Mouse (Mus musculus) retina, adult 2 months (tissue): Measurements from ENCODE around the gene Ksr1.

Source experiments
- DNase-seq: peaks from one replicate; pipeline ENCODE4 v3.0.0-alpha.2; 2012; ENCODE audit warnings: low read depth, low spot score

Gene Ksr1

DNA sequence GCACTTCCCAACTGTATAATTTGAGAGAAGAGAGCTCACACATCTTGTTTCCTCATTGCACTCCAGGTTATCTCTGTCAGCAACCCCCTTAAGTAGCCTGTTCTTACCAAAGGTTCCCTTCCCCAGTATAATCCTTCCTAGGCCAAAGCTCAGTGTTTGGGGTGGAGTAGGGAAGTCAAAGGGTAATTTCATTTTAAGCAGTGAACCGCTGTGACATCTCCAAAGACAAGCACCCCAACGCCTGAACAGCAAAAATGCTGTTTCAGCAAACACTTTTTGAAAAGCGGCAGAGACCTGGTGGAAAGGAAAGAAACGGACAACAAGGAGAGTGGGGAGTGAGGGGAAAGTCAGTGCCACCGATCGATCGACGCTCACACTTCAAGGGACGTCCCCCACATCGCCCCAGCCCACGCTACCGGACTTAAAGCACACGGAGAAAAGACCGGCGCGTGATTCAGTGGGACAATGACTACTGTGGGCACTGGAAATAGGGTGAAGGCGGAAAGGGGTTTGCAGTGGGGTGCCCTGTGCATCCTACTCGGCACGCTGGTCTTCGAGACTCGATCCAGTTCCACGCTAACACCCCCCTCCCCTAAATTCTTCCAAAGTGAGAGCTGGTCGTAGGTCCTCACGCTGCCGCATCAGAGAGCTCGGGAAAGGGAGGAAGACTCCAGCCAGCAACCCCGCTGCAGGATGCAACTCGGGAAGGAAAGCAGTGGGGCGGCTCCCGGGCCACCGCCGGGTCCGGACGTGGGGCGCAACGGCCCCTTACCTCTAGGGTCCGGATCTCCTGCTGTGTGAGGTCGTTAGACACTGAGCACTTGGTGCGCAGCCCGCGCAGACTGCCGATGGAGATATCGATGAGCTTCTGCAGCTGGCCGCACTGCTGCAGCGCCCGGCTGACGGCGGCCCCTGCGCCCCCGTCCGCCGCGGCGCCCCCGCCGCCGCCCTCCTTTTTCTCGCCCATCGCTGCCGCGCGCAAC is 633 bp downstream of the Ksr1 start:
- no peak for DNase-seq

- DNase-seq = no peak
Measured at GRCm38 (mm10) chr11:79144741-79145140, 1.5 kb downstream of the Ksr1 start.

- no peak for DNase-seq
Measured at GRCm38 (mm10) chr11:79144043-79144591, 2.1 kb downstream of the Ksr1 start.

DNA sequence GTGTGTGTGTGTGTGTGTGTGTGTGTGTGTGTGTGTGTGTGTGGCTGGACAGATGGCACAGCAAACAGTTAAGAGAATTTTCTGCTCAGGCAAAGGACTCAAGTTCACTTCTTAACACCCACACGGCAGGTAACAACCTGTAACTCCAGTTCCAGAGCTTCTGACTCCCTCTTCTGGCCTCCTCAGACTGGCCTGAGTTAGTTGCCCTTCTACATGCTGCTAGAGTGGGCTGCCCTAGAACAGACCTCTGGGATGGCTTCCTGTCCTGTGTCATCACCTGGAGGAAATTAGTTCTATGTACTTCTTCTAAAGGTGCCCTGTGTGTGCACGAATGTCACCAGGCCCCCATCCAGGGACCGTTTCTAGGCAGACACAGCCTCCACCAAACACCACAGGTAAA is 2.9 kb downstream of the Ksr1 start:
- DNase-seq = no peak

DNA sequence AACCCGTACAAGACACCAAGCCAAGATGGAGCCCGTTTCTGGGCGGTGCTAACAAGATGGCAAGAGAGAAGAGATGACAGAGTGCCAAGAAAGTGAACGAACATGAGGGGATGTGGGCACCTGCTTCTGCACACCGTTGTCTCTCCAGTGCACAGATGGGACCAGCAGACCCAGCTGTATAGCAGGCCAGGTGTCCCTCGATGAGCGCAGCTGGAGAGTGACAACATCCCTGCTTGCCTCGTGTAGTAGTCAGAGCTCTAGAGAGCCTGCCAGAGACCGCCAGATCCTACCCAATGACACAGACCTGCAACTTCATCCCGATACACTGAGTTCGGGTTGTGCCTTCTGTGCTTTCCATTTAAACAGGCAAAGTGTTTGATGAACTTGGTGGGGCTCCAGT is 3.8 kb downstream of the Ksr1 start:
- no peak for DNase-seq

DNA sequence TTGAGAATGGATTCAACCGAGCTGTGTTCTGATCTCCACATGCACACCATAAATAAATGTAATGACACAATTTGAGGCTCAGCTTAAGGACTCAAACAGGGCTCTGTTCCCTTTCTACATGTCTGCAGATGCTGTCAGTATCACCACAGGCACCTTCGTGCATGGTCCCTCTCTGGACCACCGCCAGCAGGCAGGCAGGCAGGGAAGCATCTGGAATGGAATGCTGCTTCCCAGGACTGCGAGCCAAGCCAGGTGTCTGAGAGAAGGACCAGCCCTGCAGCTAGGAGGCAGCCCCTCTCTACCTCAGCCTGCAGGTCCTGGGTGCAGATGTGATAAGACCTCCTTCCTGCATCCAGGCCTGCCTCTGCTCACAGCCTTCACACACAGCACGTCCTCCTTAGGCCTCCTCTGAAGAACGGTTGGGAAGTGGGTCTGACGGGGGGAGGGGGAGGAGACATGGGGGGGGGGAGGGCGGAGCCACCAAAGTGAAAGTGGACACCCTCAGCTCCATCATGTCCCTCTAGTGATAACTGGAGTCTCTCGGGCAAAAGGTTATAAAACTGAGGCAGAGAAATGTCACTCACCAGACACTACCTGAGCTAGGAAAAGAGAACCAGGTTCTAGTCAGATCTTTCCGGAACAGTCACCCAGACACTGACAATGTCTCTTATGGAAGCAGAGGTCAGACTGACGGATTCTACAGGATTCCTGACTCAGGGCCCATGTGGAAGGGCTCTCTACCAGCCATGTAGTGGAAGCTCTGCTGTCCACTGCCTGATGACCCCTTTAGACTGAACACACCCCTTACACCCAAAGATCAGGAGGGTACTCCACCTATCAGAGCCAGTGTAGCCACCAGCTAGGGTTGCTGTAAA is 4.7 kb downstream of the Ksr1 start:
- no peak for DNase-seq

DNA sequence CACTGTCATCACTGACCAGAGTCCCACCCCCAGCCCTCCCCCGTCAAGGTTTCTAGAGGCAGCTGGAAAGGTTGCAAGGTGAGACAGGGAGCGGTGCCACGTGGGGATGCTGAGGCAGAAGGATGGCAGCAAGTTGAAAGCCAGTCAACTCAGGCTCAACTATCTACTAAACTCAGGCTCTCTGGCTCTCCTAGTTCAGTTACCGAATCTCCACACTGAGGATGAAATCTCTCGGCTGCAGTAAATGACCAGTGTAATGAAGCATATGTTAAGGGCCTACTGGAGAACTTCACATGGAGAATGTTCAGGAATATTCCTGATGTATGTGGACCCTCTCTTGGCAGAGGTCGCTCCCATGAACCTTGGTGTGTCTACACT is 5.7 kb downstream of the Ksr1 start:
- no peak for DNase-seq

GRCm38 (mm10) chr11:79139878-79140510 is 6.2 kb downstream of the Ksr1 start:
- no peak for DNase-seq

- DNase-seq = no peak
Measured at GRCm38 (mm10) chr11:79138621-79139020, 7.6 kb downstream of the Ksr1 start.

DNA sequence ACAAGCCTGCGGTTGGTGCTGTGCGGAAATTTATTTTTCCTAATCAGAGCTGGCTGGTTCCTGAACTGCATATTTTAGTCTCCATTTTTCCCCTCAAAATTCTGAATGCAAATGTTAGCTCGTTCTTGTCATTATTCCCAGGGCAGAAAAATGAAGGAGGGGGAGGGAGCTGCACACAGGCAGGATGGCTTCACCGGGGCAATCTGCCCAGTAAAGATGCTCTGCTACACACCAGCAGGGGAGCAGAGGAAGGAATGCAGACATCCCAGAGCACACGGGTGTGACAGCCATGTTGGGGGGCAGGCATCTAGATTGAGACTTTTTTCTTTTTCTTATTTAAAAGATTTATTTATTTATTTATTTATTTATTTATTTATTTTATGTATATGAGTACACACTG is 9.0 kb downstream of the Ksr1 start:
- no peak for DNase-seq

GRCm38 (mm10) chr11:79135685-79136360 is 10.4 kb downstream of the Ksr1 start:
- no peak for DNase-seq

DNA sequence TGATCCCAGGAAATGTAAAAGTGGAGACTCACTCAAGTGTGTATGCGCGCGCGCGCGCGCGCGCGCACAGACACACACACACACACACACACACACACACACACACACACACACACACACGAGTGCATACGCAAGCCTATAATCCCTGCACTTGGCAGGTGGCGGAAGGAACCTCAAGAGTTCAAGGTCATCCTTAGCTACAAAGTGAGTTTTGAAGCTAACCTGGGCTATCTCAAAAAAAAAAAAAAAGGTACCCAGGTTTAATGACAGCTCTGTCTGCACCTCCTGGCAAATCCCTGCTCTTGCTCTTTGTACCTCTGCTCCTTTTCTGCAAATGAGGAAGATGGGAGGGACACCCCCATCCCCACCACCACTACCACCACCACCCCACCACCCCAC is 11.1 kb downstream of the Ksr1 start:
- no peak for DNase-seq

DNA sequence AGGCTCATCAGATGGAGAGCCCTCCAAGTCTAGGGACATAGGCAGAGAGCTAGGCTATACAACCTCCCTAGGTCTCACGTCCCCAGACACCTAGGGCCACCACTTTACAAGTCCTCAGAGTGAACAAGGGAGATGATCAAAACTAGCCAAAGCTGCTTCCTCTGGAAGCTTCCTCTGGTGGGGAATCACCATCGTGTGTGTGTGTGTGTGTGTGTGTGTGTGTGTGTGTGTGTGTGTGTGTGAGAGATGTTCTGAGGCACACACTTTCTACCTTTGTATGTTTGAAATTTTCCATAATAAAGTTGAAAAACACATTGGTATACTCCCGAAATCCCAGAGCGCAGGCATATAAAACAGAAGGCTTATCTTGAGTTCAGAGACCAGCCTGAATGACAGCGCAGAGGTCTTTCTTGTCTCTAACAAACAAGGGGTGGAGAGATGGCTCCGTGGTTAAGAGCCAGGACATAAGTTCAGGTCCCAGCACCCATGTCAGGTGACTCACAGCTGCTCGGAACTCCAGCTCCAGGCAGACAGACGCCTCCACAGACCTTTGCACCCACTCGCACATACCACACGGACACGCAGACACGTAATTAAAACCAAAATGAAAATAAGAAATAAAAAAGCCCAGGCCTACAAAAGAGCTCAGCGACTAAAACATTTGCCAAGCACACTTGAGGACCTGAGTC is 11.6 kb downstream of the Ksr1 start:
- no peak for DNase-seq

DNA sequence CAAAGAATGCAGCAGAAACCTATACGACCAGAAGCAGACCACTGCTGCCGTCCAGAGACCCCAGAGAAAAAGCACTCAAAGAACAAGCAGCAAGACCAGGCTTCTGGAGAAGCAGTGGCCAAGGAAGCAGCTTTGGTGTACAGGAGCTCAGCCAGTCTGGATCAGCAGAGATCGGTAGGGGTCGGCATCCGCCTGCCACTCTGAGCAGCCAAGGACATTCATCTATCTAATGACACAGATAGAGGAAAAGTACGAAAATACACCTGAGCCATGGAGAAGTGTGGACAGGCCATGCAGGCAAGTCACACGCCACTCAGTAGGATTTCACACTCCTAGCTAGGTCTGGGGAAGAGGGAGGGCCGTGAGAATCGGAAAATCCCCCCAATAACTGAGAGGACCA is 12.2 kb downstream of the Ksr1 start:
- DNase-seq = no peak

DNA sequence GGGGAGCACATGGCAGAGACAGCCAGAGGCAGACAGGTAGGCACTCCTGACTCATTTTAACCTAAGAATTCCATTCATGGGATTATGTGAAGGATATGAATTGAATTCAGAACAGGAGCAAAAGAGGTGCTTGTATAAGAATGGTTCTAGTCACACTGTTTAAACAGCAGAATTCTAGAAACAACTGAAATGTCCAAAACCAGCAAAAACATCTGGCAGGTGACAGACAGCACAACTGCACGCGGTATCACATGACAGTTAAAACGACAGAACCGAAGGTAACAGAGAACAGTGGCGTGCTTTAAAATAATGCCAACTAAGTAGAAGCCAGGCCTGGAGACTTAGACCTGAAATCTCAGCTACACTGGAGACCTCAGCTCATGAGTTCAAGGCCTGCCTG is 13.2 kb downstream of the Ksr1 start:
- no peak for DNase-seq

GRCm38 (mm10) chr11:79131949-79132411 is 14.2 kb downstream of the Ksr1 start:
- DNase-seq = no peak

DNA sequence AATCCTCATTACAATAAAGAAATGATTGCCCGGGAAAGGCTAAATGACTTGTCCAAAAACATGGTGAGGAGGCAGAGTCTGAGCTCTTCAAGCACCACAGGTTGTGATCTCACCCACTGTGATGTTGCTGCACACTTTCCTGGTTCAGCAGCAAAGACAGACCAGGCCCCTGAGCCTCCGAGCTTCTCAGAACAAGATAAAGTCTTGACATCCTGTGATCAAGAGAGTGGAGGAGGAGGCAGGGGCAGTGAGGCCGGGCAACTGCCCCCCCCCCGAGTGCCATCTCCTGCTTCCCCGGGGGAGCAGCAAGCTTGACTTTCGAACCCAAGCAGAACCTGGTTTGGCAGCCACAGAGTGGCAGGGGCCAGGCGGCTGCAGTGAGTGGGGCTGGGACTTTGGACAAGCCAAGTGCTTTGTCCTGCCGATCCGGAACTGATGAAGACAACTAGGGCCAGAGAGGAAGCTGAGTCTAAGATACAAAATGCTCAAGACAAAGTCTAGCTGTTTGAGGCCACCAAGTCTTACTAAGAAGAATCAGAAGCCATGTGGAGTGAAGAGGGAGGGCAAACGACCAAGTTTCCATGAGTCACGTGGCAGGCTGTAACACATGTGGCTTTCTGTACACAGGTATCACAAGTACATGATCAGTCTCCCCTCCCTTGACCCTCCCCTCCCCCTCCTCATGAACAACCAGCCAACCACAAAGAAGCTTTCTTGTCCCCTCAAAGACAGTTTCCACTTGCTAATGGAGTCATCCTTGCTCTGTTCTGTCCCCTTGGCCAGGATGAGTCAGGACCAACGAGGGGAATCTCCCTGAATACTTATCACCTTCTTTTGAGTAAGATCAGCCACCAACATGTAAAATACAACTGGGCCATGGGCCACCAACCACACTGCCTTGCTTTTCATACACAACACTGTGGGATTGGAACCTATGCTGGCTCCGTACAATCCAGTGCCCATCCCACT is 16.5 kb downstream of the Ksr1 start:
- no peak for DNase-seq

DNA sequence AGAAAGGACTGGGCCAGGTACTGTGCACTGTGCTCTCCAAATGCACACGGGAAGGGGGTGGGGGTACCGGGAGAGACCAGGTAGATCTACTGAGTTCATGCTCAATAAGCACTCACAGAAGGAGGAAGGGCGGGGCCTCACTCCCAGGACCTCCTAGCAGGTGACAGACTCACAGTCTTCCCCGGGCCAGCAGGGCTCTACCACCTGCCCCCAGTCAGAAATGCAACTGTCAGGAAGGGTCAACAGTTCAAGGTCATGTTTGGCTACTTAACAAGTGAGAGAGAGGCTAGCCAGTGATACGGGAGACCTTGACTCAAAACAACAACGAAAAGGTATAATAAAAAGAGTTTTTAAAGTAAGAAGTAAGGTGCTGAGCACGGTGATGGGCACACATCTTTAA is 18.0 kb downstream of the Ksr1 start:
- DNase-seq = no peak

GRCm38 (mm10) chr11:79126963-79127362 is 19.2 kb downstream of the Ksr1 start:
- DNase-seq = no peak
